Mouse (Mus musculus): ENCODE measurements around the gene Arhgef12. TPM values are rescaled to one million over a fixed set of nuclear protein-coding genes. Genes with fewer than 3 reads are reported as not detected.

Arhgef12 gene
- total RNA-seq, 2 experiments from 2014 or later: 151 to 163 TPM

- no peak for DNase-seq (ENCODE audit: low spot score in 2 of 2)
Measured at GRCm38 (mm10) chr9:43084496-43085362, 22.3 kb downstream of the Arhgef12 start.

DNA sequence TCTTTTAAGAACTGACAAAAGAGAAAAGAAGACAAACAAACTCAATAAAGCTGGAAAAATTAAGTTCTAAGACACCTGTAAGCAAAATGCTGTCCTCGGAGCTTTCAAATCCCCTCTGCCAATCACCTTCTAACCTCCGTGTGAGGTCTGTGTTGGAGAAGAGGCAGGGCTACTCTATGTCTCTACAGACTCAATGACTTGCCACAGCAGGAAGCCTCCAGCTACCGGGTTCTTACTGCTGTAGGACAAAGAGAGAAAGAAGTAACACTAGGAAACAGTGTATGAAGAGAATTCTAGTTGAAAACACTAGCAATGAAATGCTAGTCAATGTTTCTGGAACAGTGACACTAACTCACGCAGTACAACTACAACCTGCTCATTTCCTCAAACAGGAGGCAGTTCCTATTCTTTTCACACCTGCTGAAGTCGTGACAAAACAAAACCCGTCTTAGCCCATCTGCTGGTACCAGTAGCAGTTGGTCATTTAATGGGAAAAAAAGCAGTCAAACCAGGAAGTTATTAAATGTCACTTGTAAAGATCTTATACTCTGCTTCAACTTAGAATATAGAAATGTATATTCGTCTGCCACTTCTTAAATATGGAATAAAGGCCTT lies 23.5 kb downstream of the Arhgef12 start:
- no peak for DNase-seq (ENCODE audit: low spot score in 2 of 2)

- no peak for DNase-seq (ENCODE audit: low spot score in 2 of 2)
Measured at GRCm38 (mm10) chr9:43078711-43079110, 28.3 kb downstream of the Arhgef12 start.

DNA sequence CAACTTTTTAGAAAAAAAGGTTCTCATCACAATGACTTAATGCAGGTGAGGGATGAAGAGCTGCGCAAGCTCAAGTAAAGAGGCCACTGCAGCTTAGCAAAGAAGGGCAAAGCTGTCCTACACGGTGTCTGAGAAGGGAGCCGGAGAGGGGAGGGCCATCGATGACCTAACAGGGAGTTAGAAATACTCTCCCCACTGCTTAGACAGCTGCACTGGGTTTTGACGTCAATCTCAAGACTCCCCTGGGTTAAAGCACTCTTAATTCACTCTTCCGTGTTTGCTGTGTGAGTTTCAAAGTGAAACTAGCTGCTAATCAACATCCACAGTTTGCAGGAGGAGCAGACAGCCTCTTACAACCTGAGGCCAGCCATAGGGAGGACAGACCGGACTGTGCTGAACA lies 30.9 kb downstream of the Arhgef12 start:
- DNase-seq (ENCODE audit: low spot score in 2 of 2): no peak

- no peak for DNase-seq (ENCODE audit: low spot score in 2 of 2)
Measured at GRCm38 (mm10) chr9:43074611-43075010, 32.4 kb downstream of the Arhgef12 start.

GRCm38 (mm10) chr9:43071741-43072140 lies 35.3 kb downstream of the Arhgef12 start:
- no peak for DNase-seq (ENCODE audit: low spot score in 2 of 2)

GRCm38 (mm10) chr9:43071176-43071575 lies 35.9 kb downstream of the Arhgef12 start:
- no peak for DNase-seq (ENCODE audit: low spot score in 2 of 2)

DNA sequence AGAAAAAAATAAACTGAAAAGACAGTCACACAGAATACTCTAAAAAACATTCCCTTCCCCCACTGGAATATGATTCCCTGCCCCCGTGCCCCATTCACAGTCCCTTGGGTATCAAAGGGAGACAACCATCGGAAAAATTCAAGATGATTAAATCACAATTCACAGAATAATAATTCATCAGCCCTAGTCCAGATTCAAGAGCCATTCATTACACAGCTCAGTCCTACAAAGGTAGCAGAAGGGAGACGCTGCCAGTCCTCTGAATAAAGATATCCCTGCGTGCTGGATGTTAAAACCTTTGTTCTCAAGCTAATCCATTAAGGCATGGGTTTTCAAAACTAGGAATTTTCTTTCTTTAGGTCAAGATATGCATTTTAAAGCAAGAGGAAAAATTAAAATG lies 36.5 kb downstream of the Arhgef12 start:
- no peak for DNase-seq (ENCODE audit: low spot score in 2 of 2)

GRCm38 (mm10) chr9:43070153-43070552 lies 36.9 kb downstream of the Arhgef12 start:
- no peak for DNase-seq (ENCODE audit: low spot score in 2 of 2)

- no peak for DNase-seq (ENCODE audit: low spot score in 2 of 2)
Measured at GRCm38 (mm10) chr9:43067896-43068295, 39.1 kb downstream of the Arhgef12 start.

GRCm38 (mm10) chr9:43065231-43065630 lies 41.8 kb downstream of the Arhgef12 start:
- DNase-seq (ENCODE audit: low spot score in 2 of 2): no peak

- no peak for DNase-seq (ENCODE audit: low spot score in 2 of 2)
Measured at GRCm38 (mm10) chr9:43061545-43061944, 45.5 kb downstream of the Arhgef12 start.

- no peak for DNase-seq (ENCODE audit: low spot score in 2 of 2)
Measured at GRCm38 (mm10) chr9:43050391-43050790, 56.6 kb downstream of the Arhgef12 start.

GRCm38 (mm10) chr9:43044481-43044880 lies 62.6 kb downstream of the Arhgef12 start:
- DNase-seq (ENCODE audit: low spot score in 2 of 2): no peak

GRCm38 (mm10) chr9:43038466-43038865 lies 68.6 kb downstream of the Arhgef12 start:
- no peak for DNase-seq (ENCODE audit: low spot score in 2 of 2)

DNA sequence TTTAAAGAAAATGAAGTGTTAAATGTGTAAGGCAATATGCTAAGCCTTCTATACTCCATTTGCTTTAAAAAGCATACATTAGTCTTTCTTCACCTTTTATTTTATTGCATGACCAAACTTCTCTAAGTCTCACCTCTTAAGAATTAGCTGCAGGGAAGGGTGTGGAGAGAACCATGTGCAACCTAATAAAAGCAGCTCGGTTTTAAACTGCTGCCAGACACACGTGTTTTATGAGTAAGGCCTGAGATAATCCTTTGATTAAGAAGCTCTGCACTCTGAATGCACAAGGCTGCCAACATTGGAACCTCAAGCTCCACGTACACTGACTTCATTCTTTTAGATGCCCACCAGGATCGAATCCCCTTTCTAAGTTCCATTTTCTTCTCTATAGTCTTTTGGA lies 71.8 kb downstream of the Arhgef12 start:
- DNase-seq (ENCODE audit: low spot score in 2 of 2): no peak

GRCm38 (mm10) chr9:43034273-43034672 lies 72.8 kb downstream of the Arhgef12 start:
- no peak for DNase-seq (ENCODE audit: low spot score in 2 of 2)

GRCm38 (mm10) chr9:43027757-43028156 lies 79.3 kb downstream of the Arhgef12 start:
- no peak for DNase-seq (ENCODE audit: low spot score in 2 of 2)

DNA sequence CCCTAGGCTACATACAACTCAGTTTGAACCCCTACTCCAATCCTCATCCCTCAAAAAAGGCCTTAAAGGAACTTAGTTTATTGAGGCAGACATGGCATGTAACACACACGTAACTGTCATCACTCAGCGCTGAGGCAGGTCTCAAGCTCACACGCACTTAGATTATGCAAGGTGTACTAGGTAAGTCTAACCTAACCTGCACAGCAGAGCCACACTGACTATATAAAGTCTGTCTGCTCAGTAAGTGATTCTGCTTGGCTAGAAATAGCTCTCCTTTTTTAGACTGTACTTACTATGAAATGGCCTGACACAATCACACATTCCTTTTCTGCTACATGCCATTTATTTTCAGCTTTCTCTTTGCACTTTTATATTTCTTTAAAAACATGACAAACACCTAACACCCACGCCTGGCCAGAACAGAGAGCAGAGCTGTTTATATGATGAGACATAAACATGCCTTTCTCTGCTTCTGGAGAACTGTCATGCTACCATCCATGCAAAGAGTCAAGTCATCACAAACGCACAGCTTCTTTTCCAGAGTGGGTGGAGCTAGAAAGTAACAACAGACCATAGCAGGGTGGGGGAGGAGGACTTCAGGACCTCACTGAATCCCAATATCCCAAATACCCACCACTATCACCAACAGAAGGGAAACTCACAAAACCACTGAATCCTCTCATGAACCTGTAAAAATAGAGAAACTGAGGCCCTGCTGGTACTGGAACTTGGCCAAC lies 85.4 kb downstream of the Arhgef12 start:
- no peak for DNase-seq (ENCODE audit: low spot score in 2 of 2)

DNA sequence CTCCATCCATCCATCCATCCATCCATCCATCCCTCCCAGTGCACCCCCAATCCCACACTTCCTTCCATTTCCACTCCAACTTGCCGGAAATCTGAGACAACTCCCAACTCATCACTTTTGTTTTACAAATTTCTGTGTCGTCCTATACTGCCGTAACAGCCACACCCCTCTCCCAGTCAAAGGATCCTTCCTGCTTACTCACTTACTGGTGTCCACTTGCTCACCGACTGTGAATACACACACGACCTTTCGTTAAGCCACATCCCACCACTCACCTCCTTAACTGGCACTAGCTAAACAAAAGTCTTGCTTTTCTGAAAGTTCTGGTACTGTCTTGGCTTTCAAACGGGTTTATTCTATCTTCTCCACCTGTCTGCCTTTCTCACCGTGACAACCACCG lies 87.4 kb downstream of the Arhgef12 start:
- DNase-seq (ENCODE audit: low spot score in 2 of 2): no peak

- DNase-seq (ENCODE audit: low spot score in 2 of 2): no peak
Measured at GRCm38 (mm10) chr9:43015786-43016185, 91.3 kb downstream of the Arhgef12 start.

- DNase-seq (ENCODE audit: low spot score in 2 of 2): peak in 1 of 2 experiments; percentile 34
Measured at GRCm38 (mm10) chr9:43015366-43015765, 91.7 kb downstream of the Arhgef12 start.
